Mouse (Mus musculus): ENCODE data around the gene Sox15.
A peak's percentile ranks its signal among the peaks of the same experiment; 100 is the strongest.

Gene Sox15

GRCm38 (mm10) chr11:69655264-69656064 is at the start of gene Sox15:
TSS of gene Sox15 (plus strand) at chr11:69655314.
- DNase-seq: peak; percentile 94

- peak; percentile 98 for DNase-seq
These were observed 49.2 kb upstream of the Sox15 start, which contains the start of gene Atp1b2 for GRCm38 (mm10) chr11:69605726-69606490. TSS of gene Atp1b2 (minus strand) at chr11:69605942.

GRCm38 (mm10) chr11:69606491-69606795 is 48.7 kb upstream of the Sox15 start:
- no peak for DNase-seq

- DNase-seq: no peak
These were observed 48.3 kb upstream of the Sox15 start for GRCm38 (mm10) chr11:69606832-69607231.

GRCm38 (mm10) chr11:69608525-69608924 is 46.6 kb upstream of the Sox15 start:
- no peak for DNase-seq

GRCm38 (mm10) chr11:69609416-69609815 is 45.7 kb upstream of the Sox15 start:
- no peak for DNase-seq

- DNase-seq: no peak
These were observed 44.2 kb upstream of the Sox15 start for GRCm38 (mm10) chr11:69610899-69611298.

GRCm38 (mm10) chr11:69613553-69614256 is 41.4 kb upstream of the Sox15 start:
- DNase-seq: peak; percentile 97

- DNase-seq: peak; percentile 88
These were observed 40.9 kb upstream of the Sox15 start for GRCm38 (mm10) chr11:69614257-69614588.

- DNase-seq: no peak
These were observed 38.3 kb upstream of the Sox15 start for GRCm38 (mm10) chr11:69616781-69617180.

GRCm38 (mm10) chr11:69617805-69618204 is 37.3 kb upstream of the Sox15 start, which contains the start of gene Shbg:
TSS of gene Shbg (minus strand) at chr11:69617905.
- peak; percentile 86 for DNase-seq

GRCm38 (mm10) chr11:69620394-69621081 is 34.6 kb upstream of the Sox15 start:
- DNase-seq: no peak

GRCm38 (mm10) chr11:69621571-69622268 is 33.4 kb upstream of the Sox15 start, which contains the start of gene Sat2:
TSS of gene Sat2 (plus strand) at chr11:69622024.
- DNase-seq: peak; percentile 98

GRCm38 (mm10) chr11:69622406-69622805 is 32.7 kb upstream of the Sox15 start:
- peak; percentile 92 for DNase-seq

GRCm38 (mm10) chr11:69623006-69623405 is 32.1 kb upstream of the Sox15 start:
- no peak for DNase-seq

GRCm38 (mm10) chr11:69624339-69624738 is 30.8 kb upstream of the Sox15 start:
- peak; percentile 55 for DNase-seq

GRCm38 (mm10) chr11:69628286-69628685 is 26.8 kb upstream of the Sox15 start:
- peak; percentile 94 for DNase-seq

GRCm38 (mm10) chr11:69629802-69630201 is 25.3 kb upstream of the Sox15 start:
- DNase-seq: no peak

- DNase-seq: peak; percentile 100
These were observed 22.6 kb upstream of the Sox15 start, which contains the start of gene Fxr2 for GRCm38 (mm10) chr11:69632284-69633089. TSS of gene Fxr2 (plus strand) at chr11:69632990.

- DNase-seq: peak; percentile 98
These were observed 21.8 kb upstream of the Sox15 start for GRCm38 (mm10) chr11:69633128-69633866.

All from heart, adult 11 months (tissue).